Mouse (Mus musculus) gastrocnemius, postnatal 14 days (tissue): ENCODE measurements around the gene Rdm1. TPM values are rescaled to one million over a fixed set of nuclear protein-coding genes. Genes with fewer than 3 reads are reported as not detected.
"Not testable (repeated sequence)": the region's sequence is repeated elsewhere in the genome, so short reads cannot be mapped to it uniquely, and the experiment has no call there.

Experiments
- DNase-seq: peaks from one replicate; pipeline ENCODE4 v3.0.0; 2021; ENCODE audit warnings: mixed read lengths
- intact Hi-C: fragments of 180-260 bp; cut with DNase I; formaldehyde crosslinking; loops from one replicate; pipeline ENCODE4 v1.15.1; 2025; ENCODE audit warnings: low total_unique reads
- total RNA-seq, 2 experiments: library from RNA; stranded (reverse); gene quantifications; 2 replicates each; pipeline ENCODE4 v1.2.3; 2021

Rdm1 gene
- total RNA-seq, 2 experiments from 2014 or later = 18.0 to 19.8 TPM

GRCm38 (mm10) chr11:101615380-101615779 lies 11.6 kb upstream of the Rdm1 start:
- no peak for DNase-seq
- intact Hi-C loops = no loop called here

DNA sequence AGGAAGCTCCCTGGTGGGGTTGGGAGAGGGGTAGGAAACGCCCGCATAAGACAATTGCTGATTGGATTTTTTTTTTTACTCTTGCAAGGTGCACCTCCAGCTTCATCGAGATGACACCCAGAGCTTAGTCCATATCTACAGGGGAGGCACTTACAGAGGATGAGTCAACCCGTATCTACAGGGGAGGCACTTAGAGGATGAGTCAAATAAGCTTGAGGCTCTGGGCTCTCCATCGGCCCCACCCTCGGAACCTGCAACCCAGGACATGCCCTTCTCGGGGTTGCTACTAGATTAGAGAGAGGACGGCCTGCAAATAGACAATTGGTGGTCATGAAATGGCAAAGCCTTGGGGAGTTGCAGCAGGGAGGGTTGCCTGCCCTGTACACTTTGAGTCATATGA lies 10.9 kb upstream of the Rdm1 start:
- DNase-seq = no peak
- intact Hi-C loops = no loop called here

DNA sequence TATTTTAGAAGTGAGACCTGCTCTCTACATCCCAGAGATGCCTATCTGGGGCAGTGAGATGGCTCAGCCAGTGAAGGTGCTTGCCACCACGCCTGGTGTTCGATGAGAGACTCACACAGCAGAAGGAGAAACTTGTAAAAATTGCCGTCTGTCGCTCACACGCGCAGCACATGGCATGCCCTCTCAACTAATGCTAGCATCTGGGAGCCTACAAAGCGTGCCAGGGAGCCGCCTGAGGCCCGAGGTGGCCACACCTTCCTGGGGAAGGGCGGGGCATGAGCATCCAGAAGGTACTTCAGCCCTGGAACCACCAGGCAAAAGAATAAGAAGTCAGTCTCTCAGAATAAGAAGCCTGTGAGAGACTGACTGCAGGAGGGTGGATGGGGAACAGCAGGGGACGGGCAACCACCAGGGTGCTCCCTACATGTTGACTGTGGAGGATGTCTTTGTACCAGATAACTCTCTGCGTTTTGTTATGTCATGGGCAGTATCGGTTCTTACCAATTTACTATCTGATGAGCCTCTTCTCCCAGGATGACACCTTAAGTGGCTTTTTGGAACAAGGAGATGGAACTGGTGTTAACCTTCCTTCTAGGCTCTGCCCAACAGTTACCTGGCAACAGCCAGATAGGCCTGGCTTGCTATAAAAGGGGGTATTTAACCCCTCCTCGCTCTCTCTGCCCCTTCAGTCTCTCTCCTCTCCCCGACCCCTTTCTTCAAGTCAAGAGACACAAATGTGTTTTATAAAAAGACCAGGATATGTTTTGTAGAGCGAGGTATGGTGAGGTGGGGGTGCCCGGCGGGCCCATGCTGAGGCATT lies 9.8 kb upstream of the Rdm1 start:
- intact Hi-C loops = no loop called here
- DNase-seq = no peak

- intact Hi-C loops = no loop called here
- no peak for DNase-seq
Measured at GRCm38 (mm10) chr11:101617849-101618248, 9.1 kb upstream of the Rdm1 start.

- no peak for DNase-seq
- intact Hi-C loops = no loop called here
Measured at GRCm38 (mm10) chr11:101618596-101618995, 8.4 kb upstream of the Rdm1 start.

DNA sequence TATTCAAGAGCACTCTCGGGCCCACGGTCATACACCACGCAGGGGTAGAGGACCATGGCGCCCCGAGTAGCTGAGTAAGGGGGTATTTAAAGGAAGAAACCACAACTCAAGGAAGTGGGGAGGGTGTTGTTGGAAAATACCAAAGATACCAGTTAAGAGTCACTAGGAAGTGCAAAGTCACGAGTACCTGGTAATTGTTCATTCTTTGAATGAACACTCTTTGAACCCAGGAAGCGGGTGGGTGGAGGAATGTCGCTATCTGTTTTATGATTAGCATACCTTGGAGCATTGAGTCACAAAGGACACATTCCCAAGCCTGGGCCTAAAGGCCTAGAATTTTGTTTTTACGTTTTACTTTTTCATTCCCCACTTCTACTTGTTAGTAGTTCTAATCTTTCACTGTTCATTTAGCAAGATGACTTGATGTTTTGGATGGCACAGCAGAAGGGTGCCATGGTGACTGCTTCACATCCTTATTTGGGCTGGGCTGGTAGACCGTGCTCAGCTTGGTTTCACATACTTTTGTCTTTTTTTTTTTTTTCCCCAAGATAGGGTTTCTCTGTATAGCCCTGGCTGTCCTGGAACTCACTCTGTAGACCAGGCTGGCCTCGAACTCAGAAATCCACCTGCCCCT lies 6.9 kb upstream of the Rdm1 start:
- intact Hi-C loops, DNase-seq: not testable (repeated sequence)

- intact Hi-C loops = no loop called here
- DNase-seq = no peak
Measured at GRCm38 (mm10) chr11:101626649-101626994, 373 bp upstream of the Rdm1 start.

DNA sequence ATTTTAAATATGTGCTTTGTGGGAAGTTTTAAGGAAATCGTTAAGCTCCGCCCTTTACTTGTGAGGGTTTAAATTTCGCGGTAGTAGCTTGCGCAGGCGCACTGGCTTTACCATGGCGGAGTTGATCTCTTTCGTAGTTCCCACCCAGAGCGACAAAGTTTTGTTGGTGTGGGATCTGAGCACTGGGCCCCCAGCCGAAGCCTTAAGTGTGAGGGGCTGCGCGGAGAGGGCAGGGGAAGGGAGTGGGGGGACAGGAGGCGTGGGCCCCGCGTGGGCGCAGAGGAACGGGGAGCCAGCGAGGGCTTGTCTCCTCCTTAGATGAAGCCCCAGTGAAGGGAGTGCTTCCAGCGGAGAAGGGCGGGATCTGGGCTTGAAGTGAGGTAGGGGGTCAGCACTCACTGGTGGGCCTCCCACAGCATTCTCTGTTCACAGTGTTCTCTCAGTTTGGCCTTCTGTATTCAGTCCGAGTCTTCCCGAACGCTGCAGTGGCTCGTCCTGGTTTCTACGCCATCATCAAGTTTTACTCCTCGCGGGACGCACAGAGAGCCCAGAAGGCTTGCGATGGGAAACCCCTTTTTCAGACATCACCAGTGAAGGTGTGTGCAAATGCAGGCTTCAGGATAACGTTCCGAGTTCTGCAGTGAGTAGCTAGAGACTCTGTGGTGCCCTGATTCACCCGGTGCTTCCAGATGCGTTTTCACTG lies 1.0 kb downstream of the Rdm1 start:
- peak; percentile 88 for DNase-seq
- intact Hi-C loops = no loop called here

- intact Hi-C loops, DNase-seq: not testable (repeated sequence)
Measured at GRCm38 (mm10) chr11:101628733-101629417, 1.9 kb downstream of the Rdm1 start.

GRCm38 (mm10) chr11:101635660-101636059 lies 8.7 kb downstream of the Rdm1 start:
- DNase-seq = no peak
- intact Hi-C loops = no loop called here

DNA sequence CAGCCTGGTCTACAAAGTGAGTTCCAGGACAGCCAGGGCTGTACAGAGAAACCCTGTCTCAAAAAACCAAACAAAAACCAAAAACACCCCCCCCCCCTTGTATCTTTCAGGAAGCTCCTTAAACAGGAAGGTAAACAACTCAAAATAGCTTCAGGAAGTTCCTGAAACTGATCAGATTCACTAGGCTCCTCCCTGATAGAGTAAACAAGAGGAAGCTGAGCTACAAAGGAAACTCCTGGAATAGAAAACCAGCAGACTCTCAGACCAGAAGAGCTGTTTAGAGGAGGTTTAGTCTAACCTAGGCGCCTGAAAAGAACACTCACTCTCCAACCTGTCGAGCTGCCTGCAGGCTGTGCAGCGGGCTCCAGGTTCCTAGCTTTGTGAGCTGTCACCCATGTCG lies 12.8 kb downstream of the Rdm1 start:
- DNase-seq = no peak
- intact Hi-C loops = no loop called here

- DNase-seq = peak; percentile 83
- intact Hi-C loops = not testable (repeated sequence)
Measured at GRCm38 (mm10) chr11:101640857-101641709, 14.1 kb downstream of the Rdm1 start.

DNA sequence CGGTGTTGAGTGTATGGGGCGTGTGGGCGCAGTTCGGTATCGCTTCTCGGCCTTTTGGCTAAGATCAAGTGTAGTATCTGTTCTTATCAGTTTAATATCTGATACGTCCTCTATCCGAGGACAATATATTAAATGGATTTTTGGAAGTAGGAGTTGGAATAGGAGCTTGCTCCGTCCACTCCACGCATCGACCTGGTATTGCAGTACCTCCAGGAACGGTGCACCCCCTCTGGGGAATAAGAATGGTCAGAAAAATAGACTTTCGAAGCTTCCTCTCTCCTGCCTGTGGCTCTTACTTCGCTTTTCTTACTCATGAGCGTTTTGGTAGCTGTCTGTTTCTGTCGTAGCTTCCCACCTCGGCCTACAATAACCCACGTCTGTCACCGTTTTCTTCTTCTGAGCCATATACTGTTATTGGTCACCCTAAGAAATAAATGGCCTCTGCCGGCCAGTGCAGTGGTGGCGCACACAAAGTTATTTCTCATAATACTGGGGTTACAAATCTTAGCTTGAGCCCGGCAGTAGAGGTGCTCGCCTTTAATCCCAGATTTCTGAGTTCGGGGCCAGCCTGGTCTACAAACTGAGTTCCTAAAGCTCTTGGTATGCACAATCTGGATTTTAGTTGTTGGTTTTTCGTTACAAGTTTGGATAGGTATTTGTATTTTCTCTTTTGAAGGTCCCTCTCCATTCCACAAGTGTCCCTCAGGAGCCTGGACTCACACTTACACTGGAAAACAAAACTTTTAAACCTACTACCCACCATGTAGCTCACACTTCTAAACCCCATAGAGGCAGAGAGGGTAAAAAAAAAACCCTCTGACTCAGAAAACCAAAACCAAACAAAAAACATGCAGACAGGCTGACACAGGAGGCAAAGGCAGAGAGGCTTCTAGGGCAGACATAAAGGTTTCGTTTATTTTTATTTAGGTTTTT lies 15.0 kb downstream of the Rdm1 start:
- DNase-seq, intact Hi-C loops: not testable (repeated sequence)

DNA sequence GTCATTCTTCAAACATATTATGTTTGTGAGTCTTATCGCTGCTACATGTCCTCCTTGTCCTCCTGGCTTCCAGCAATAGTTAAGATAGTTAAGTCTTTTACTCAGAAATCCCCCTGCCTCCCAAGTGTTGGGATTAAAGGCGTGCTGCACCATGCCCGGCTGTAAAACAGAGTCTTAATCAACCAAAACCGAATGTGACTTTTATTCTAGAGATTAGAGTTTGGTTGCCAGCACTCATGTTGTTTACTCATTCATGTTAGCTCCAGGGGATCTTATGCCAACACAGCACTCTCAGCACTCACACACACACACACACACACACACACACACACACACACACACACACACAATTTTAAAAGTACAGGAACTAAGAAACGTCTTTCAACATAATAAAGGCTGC lies 15.9 kb downstream of the Rdm1 start:
- intact Hi-C loops = no loop called here
- DNase-seq = no peak

DNA sequence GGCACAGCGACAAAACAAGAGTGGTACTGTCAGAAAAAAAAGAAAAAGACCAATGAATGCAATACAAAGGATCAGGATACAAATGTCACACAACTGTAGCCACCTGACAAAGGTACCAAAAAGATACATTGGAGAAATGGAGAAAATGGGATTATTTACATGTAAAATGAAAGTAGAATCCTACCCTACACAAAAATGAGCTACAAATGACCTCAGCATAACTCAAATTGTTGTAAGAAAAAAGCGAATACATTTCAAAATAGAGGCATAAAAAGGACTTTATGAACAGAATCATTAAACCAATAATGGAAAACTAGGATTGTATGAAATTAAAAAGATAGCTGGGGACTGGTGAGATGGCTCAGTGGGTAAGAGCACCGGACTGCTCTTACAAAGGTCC lies 17.6 kb downstream of the Rdm1 start:
- no peak for DNase-seq

GRCm38 (mm10) chr11:101645043-101645410 lies 18.0 kb downstream of the Rdm1 start:
- intact Hi-C loops, DNase-seq: not testable (repeated sequence)

More for the DNA sequence above, 17.6 kb downstream of the Rdm1 start:
- intact Hi-C loops = no loop called here

DNA sequence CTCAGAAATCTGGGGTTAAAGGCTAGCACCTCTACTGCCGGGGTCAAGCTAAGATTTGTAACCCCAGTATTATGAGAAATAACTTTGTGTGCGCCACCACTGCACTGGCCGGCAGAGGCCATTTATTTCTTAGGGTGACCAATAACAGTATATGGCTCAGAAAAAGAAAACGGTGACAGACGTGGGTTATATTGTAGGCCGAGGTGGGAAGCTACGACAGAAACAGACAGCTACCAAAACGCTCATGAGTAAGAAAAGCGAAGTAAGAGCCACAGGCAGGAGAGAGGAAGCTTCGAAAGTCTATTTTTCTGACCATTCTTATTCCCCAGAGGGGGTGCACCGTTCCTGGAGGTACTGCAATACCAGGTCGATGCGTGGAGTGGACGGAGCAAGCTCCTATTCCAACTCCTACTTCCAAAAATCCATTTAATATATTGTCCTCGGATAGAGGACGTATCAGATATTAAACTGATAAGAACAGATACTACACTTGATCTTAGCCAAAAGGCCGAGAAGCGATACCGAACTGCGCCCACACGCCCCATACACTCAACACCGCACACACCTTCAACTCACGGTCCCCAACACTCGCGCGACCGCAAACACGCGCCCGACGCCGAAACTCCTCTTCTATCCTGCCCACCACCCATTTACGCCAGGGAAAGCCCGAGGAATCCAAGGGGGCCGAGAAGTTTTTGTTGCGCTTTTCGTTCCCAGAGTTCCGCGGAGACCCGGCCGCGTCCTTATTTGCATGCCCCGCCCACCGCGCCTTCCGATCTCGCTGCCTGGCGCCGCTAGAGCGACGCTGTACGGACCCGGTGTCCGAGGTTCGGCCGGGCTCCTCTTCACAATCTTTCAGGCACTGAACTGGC lies 18.7 kb downstream of the Rdm1 start:
- DNase-seq = peak; percentile 65
- intact Hi-C loops = not testable (repeated sequence)
